Mouse (Mus musculus) thymus, postnatal 4 days (tissue): ENCODE data around the gene Elovl6.
A peak's percentile ranks its signal among the peaks of the same experiment; 100 is the strongest.

ENCODE experiments used
- DNase-seq: peaks from one replicate; pipeline ENCODE4 v3.0.0; 2021

The Elovl6 gene

DNA sequence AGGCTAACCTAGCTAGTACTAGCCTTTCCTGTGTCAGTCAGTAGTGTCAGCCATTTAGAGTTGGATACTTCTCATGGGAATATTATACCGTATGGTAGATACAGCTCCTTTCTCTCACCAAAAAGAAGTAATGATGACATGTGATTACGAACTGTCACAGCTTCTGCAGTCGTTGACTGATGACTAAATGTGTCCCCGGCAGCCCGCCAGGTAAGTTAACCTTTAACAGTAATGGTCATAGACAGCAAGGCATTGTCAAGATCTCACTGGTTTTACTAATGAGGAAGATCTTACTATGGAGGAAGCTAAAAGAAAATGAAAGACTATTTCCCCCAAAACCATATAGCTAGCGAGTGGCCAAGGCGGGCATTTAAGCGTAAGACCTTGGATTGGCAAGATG is 38.8 kb downstream of the Elovl6 start:
- no peak for DNase-seq

DNA sequence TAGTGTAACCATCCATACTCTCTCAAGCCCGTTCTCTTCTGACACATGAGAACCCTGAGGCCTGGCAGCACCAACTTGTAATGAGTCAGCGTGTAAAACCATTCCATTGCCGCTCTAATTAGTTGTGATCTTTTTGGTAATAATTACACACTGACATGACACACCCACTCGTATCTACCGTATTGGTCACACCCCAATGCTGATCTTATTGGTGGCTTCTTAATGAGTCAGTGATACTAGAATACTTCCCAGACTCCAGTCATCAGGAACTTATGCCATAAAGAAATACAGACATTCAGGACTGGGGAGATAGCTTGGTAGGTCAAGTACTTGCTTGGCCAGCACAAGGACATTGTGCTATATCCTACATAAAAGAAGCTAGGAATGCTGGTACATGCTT is 39.5 kb downstream of the Elovl6 start:
- DNase-seq, result no peak

DNA sequence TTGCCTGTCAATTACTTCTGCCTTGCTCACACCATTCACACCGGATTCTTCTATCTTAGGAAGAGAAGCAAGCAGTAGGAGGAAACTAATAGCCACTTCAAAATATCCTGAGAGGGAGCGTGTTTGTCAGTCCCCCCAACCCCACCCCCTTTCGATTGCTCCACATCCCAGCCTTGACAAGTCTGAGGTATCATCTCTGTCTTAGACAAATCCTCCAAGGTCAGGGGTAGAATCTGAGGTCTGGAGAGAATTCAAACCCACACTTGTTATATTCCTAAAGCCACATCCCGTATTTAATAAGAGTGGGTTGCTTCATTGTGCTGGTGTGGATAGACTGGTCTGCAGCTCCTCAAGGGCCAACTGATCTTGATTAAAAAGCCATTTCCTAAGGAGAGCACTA is 40.8 kb downstream of the Elovl6 start:
- no peak for DNase-seq

DNA sequence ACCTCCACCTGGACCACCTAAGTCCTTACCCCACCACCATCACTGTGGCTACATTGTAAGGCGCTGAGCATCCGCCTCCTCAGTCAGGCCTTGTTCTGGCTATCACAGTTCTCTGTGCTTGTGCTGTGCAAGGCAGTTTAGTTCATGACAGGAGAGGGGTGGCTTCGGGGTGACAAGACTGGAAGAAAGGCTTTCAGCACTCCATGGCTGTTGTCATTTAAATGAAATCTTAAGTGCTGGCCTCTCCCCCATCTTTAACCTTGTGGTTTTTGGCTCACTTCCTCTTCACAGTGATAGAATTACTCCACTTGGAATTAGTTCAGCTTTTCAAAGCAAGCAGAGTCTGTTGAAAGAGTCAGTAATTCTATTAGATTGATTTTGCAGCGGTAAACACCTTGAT is 41.5 kb downstream of the Elovl6 start:
- DNase-seq, result no peak

DNA sequence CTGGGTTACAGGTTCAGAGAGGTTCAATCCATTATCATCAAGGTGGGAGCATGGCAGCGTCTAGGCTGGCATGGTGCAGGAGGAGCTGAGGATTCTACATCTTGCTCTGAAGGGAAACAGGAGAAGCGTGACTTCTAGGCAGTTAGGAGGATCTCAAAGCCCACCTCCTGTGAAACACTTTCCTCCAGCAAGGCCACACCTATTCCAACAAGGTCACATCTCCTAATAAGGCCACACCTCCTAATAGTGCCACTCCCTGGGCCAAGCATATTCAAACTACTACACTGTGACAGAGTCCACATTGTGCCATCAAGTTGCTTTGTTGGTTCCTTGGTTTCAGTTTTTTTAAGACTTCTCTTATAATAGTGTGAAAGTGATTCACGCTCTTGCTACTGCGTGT is 42.9 kb downstream of the Elovl6 start:
- DNase-seq, result no peak

DNA sequence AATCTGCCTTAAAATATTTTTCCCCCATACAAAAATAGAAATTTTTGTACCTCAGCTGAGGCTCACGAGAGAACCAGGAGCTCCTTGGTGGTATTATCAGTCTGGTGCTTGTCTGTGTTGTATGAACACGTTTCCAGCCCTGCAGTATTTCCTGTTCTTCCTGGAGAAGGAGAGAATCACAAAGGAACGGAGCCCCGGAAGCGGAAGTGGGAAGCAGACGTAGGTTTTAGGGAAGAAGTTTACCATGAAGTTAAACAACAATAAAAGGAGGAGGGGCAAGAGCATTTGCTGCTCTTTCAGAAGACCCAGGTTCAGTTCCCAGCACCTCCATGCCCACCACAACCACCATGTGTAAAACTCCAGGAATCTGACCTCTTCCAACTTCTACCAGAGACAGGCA is 44.4 kb downstream of the Elovl6 start:
- no peak for DNase-seq

DNA sequence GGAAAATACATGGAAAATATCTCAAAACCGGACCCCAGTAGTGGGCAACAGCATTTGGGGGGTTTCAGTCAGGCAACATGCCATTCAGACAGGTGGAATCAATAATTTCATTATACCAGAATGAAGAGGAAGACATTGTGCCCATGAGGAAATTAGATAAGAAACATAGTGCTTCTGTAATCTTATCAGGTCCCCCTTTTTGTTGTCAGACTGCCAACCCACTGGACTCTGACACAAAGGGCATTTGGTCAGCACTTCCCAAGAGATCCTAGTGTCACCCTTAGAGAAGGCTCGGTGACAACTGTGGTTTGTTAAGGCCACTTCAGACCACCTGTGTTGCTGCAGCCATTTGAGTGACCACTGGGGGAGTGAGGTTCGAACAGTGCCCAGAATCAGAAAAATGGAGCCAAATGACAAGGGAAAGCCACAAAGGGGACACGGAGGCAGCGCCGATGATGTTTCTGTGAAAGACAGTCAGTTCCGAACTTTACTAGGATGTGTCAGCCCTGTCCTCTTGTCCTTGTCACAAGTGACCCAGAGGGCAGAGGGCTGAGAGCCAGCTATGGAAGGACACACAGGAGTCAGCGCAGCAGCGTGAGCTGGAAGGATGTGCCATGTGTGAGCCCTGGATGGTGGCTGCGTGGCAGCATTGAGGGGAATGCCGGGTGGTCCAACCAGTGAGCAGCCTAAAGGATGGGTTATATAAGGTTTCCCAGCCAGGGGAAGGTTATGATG is 46.8 kb downstream of the Elovl6 start:
- DNase-seq, result no peak

DNA sequence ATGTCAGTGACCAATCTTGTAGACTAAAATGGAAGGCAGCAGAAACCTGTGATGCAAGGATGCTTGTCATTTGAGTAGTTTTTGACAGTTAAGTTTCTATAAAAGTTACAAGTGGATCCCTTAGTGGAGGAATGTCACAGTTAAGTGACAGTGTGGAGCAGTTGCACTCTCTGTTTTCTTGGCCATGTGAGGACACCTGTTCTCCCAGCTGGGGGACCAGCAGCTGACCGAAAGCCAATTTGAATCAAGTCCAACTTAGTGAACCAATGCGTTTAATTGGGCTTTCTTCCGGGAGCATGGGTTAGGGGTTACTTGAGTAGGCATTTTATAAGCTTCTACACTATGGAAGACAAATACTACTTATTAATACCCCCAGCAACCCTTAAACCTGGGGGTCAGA is 48.9 kb downstream of the Elovl6 start:
- no peak for DNase-seq

DNA sequence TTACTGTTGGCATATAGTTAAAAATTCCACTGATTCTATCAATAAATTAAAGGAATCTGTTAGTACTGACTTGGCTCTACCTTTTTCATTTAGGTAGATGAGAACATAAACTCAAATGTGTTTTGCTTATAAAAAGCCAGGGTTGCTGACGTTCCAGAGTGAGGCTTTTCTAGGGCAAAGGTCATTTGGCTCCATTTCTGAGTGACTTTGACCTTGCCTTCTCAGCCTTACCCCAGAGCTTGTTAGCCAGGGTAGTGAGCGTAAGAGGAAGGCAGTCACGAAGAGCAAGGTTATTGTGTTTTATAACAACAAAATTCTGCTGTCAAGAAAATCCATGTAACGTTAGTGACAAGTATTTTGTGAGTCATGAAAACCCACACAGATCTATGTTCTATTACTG is 50.3 kb downstream of the Elovl6 start:
- no peak for DNase-seq

DNA sequence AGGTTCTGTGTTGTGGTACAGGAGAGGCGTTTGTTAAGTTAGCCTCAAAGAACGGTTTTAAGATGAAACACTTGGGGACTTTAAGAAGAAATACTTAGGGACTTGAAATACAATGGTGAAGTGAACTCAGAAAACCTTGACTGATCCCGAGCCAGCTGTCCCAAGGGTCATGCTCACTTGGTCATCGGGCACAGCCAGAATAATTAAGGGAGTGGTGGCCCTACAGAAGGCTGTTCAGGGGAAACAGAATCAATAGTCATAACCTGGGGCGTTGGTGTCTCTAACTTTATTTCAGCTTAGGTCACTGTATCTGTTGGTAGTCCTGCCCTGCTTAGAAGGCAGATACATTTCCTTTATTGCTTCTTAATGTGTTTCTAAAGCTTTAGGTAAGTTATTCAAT is 51.1 kb downstream of the Elovl6 start:
- DNase-seq, result no peak

DNA sequence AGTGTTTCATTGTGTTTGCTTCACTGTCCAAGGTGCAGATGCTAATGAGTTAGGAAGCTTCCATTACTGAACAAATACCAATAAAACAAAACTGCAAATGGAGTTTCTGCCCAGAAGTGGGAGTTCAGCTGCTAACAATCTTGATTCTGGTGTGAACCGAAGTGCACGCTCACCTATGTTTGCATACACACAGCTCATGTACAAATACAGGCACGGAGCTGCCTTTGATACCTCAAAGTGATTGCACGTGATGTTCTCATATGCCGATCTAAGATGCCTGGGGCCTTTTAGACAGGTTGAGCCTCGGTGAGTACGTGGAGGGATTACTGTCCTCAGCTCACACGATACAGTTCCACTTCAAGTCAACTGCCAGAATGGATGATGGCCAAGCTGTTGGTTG is 55.8 kb downstream of the Elovl6 start:
- DNase-seq, result no peak

DNA sequence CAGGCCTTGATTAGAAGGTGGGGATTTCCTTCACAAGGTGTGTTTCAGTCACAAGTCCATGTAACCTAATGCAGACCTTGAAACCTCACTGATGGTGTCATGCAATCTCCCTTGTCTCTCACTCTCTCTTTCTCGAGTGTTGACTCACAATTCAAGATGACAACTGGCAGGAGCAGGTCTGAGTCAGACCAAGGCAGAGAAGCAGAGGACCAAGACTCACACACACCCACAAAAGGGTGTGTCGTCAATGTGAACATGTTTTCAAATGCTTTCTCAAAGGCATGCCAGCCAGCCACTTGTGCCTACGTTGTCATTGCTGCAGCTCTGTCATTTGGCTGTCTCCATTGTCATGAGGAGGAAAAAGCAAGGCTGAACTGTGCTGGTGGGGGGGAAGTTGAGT is 56.6 kb downstream of the Elovl6 start:
- DNase-seq, result no peak

DNA sequence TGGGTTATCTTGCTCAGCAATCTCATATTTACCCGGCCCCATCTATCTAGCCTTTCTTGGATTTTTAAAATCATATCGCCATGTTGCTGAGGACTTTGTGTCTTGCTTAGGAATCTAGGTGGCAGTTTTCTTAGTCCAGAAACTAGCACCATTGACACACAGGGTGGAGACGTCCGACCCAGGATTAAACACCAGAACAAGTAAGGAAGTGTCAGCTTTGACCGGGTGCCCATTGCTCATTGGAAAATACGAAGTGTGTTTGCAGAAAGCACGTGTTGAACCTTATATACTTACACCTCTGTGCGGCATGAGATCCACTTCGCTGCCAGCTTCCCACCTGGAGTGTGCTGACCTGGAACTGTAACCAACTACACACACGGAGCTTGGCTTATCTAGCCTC is 57.5 kb downstream of the Elovl6 start:
- no peak for DNase-seq

DNA sequence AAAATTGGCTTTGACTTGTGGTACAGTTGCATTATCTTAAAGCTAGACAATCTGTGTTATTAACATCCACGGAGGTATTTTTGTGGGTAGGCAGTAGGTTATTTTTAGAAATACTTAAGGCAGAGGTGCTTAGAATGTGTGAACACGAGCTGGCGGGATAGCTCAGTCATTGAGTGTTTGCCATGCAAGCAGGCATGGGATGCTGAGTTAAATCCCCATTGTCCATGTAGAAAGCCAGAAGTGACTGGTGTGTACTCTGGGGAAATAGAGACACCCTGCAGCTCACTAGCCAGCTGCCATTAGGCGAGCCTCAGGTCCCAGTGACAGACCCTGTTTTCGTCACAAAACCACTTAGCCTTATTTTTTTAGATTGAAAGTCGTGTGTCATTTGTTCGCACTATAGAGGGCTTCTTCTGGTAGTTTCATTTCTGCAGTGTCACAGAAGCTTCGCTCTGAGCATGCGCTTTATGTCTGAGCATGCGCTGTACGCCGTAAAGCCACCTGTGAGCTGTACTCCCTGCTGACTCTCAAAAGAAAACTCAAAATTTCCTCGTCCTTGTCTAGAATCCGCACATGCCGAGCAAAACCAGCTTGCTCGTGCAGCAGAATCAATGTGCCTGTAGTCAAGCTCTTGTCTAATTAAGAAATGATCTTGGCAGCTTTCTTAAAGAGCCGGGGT is 58.5 kb downstream of the Elovl6 start:
- DNase-seq, result peak; percentile 73

DNA sequence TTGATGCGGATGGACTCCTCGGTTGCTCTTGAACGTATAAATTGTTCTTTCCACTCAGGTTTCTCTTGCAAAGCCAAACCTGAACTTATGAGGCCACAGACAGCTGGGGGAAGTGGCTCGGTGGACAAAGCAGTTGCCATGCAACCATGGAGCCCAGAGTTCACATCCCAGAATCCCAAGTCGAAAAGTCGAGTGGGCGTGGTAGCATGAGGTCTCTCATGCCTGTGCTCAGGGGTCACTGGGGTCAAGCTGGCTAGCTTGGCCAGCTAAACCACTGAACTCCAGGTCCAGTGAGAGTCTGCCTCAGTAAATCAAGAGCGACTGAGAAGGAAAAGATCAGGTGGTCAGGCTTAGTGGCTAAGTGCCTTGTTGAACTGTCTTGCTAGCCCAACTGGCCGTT is 59.1 kb downstream of the Elovl6 start:
- no peak for DNase-seq

DNA sequence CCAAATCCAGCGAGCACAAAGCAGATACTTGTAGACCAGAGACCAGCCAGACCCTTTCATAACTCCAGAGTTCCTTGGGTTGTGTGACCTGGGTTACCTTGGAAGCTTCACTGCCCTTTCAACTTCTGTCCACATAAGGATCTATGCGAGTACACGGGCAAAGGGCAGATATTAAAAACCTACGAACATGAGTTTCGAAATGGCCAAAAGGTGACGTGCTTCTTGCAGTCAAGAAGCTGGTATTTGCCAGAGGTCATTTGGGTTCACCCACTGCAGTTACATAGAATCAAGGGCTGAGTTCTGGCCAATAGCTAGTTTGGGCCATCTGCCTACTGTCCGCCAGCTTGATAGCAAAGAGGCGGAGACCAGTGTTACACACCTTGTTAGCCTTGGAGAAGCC is 59.6 kb downstream of the Elovl6 start:
- DNase-seq, result no peak

DNA sequence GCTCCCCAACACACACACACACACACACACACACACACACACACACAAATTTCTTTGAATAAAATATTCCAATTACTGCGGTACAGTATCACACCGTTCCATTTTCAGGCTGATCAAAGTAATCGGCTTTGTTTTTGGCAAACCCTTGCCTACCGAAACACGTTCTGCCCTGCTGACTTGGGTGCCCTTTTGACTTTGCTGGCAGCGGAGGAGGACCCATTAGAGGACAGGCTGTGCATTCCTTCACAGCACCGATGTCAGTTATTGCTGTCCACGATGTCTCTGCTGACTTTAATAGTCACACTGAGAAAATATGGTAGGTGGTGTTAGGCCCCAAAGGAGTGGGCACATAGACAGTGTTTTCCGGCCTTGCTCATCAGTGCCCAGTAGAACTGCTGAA is 60.8 kb downstream of the Elovl6 start:
- no peak for DNase-seq

DNA sequence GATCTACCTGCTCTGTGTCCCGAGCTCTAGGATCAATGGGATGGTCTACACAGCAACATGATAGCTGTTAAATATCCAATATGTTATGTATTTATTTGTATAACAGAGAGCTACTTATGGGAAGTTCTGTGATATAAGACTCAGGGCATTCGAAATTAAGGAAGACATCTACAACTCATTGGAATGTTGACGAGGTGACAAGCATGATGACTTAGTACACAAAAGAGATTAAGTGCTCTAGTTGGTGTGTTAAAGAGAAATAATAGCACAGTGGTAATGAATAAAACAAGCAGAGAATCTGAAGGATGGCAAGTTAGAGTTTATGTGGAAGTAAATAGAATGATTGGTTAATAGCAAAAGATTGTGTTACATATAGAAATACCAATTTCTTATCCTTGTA is 61.6 kb downstream of the Elovl6 start:
- DNase-seq, result no peak

DNA sequence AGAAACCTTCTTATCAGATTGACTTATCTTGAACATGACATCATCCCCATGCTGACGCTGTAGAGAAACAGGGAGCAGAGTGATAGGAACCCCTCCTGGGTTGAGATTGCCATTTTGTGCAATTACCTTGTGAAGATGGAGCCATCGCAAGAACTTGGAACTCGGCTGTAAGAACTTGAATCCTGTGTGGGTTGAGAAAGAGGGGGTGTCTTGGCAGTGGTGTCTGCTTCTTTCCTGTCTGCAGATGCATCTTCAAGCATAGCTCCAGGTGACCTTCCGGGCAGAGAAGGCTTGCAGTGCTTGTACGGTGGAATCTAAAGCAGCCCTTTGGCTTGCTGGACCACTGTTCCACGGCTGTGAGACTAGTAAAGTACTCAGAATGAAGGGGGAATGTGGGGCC is 63.9 kb downstream of the Elovl6 start:
- DNase-seq, result no peak

DNA sequence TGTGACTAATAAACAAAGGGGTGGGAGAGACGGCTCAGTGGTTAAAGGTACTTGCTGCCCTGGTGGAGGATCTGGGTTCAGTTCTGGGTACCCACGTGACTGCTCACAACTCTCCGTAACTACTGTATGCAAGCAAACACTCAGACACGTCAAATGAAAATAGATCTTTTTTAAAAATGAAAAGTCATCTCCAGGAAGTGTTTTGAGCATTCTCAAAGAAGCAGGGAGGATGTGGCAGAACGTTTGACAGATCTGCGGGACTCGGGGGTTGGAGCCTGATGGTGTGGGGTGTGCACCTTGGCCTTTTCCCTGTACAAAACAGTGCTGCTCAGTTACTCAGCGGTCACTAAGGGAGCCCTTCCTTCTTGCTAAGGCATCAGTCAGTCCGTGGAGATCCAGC is 70.1 kb downstream of the Elovl6 start:
- peak; percentile 53 for DNase-seq

DNA sequence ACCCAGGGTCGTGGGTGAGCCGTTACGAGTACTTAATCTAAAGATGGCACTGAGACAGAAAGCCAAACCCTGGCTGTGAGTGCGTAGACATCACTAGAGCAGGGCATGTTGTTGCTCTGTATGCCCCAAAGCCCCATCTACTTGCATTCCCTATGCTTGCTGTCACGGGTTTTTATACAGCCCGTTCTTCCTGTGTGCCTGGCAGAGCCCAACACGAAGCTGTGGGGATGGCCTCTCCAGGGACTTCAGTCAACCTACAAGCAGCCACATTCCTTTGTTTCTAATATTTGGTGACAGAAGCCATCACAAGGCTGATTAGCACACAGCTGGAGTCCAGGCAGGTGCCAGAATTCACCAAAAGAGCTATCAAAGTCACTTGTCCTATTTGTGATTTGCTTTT is 73.3 kb downstream of the Elovl6 start:
- DNase-seq, result no peak

DNA sequence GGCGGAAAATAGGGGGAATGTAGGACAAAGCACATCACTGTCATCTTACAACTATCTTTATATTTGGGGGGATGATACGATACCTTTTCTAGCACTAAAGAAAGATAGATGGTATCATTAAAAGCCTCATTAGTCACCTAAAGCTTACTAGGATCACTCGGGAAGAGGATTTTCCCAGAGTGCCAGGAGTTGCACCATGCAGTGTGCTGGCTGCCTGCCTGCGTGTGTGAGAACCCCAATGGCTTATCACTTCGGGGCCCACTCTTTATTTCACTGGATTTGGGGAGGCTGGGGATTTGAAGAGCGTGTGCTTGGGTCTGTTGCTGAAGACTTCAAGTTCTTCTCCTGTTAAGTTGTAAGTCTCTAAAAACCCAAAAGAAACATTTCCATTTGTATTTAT is 73.8 kb downstream of the Elovl6 start:
- no peak for DNase-seq

DNA sequence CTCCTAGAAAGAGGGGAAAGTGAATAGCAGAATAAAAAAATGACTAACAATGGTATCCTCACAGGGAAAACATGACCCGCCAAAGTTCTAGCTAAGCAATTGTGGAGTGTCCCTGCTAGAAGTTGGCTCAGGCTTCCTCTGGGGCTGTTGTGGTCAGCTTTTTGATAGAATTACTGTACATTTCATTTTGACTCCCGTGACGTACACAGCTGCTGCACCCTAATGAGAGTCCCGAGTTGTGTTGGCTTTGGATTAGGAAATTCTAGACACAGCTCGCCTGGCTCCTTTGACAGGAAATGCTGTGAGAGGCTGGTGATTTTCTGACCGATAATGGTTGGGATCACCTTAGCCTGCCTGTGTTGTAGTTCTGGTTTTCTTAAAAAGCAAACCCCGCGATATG is 79.5 kb downstream of the Elovl6 start:
- DNase-seq, result no peak

DNA sequence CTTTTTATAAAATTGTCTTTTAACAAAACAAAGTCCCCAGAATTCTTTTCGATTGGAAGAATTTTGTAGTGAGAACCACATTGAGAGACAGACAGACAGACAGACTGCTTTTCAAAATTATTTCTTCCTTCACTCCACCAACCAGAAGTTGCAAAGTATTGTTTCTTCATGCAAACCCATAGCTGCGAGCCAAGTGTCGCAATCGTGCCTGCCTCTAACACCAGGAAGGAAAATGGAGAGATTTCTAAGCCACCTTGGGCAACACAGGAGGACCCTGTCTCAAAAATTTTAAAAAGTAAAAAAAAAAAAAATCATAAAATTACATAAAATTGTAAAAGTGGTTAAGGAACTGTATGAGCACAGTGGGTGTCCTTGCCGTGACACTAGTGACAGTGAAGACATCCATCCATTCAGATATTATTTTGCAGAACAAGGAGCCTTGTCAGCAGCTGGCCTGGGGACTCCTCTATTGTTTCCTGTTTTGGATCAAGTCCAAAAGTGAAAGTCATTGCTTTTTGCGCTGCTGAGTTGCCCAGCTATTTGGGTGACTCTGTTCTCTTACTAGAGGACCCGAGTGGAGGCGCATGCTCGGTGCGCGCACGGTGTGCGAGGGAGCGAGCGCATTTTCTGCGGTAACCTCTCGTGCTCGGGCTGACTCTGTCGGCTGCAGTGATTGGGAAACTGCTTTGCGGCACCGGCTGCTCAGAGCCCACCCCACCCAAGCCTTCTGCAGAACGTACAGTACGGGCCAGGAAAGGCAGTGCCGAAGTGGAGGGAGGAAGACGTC is 80.3 kb downstream of the Elovl6 start:
- no peak for DNase-seq
